Mouse (Mus musculus) hindbrain, embryonic 12.5 days (tissue): ENCODE results near the gene Eef2. TPM values are rescaled to one million over a fixed set of nuclear protein-coding genes. Genes with fewer than 3 reads are reported as not detected.
"Not testable (repeated sequence)": the region's sequence is repeated elsewhere in the genome, so short reads cannot be mapped to it uniquely, and the experiment has no call there.

Experiments
- ATAC-seq: fragments of 200-750 bp; cut with Nextera tagmentation; 2 replicates; pipeline ENCODE4 v1.8.0; 2017; ENCODE audit warnings: moderate TSS enrichment; ENCODE audit not compliant: low FRiP score
- H3K27ac ChIP-seq: fragments of 300-500 bp; sonication (generic); 2 replicates; pipeline ENCODE4 v1.5.1; 2016; ENCODE audit warnings: mild to moderate bottlenecking
- H3K27me3 ChIP-seq: fragments of 300-500 bp; sonication (generic); 2 replicates; pipeline ENCODE4 v1.6.1; 2016; ENCODE audit warnings: mild to moderate bottlenecking
- H3K36me3 ChIP-seq: fragments of 300-500 bp; sonication (generic); 2 replicates; pipeline ENCODE4 v1.6.1; 2016; ENCODE audit warnings: mild to moderate bottlenecking
- H3K4me1 ChIP-seq: fragments of 300-500 bp; sonication (generic); 2 replicates; pipeline ENCODE4 v1.6.1; 2016
- H3K4me2 ChIP-seq: fragments of 300-500 bp; sonication (generic); replicated peaks from 2 replicates; pipeline ENCODE4 v1.6.1; 2016; ENCODE audit warnings: mild to moderate bottlenecking
- H3K4me3 ChIP-seq: fragments of 300-500 bp; sonication (generic); 2 replicates; pipeline ENCODE4 v1.5.1; 2016; ENCODE audit warnings: mild to moderate bottlenecking
- H3K9ac ChIP-seq: fragments of 300-500 bp; sonication (generic); 2 replicates; pipeline ENCODE4 v1.6.1; 2016; ENCODE audit warnings: mild to moderate bottlenecking, moderate library complexity
- H3K9me3 ChIP-seq: fragments of 300-500 bp; sonication (generic); replicated peaks from 2 replicates; pipeline ENCODE4 v1.6.1; 2016; ENCODE audit warnings: mild to moderate bottlenecking
- WGBS: fragments of 180-500 bp; shearing (Covaris S2); methylation state at CpG from one replicate; pipeline ENCODE4 v1.1.7; 2016; 5-methylcytosine and 5-hydroxymethylcytosine counted together
- polyA plus RNA-seq: library from polyadenylated mRNA; unstranded; fragments of >200 nt; fragmentation: Nextera tagmentation; extraction: Ambion mirVana; gene quantifications from 2 replicates; pipeline ENCODE4 v1.2.1, GENCODE M21; 2016

Eef2 gene
- polyA plus RNA-seq, 1 experiment from 2014 or later, result 539 TPM

GRCm38 (mm10) chr10:81154736-81155135 is 21.7 kb upstream of the Eef2 start:
- H3K4me1 ChIP-seq, result no peaks in the 10 kb centered on the region
- no peak overlapping the region for H3K4me2 ChIP-seq
- 91% methylated on average over 6 of the region's 6 CpGs for WGBS
- no peak overlapping the region for H3K27ac ChIP-seq
- no peak overlapping the region for H3K9ac ChIP-seq
- peaks cover 80% of the 10 kb centered on the region for H3K36me3 ChIP-seq
- H3K27me3 ChIP-seq, result no peaks in the 10 kb centered on the region
- no peaks in the 10 kb centered on the region for H3K9me3 ChIP-seq
- no peak overlapping the region for H3K4me3 ChIP-seq
- ATAC-seq, result no peak

- Histone ChIP-seq H3K9ac (no peak overlapping the region; the same call in none of the 2 replicates), H3K4me2 (no peak overlapping the region), H3K4me3 (no peak overlapping the region), H3K27ac (peak overlapping the region; percentile 49), H3K4me1 (peaks cover 17% of the 10 kb centered on the region), H3K36me3 (peaks cover 60% of the 10 kb centered on the region), H3K27me3 (no peaks in the 10 kb centered on the region), H3K9me3 (no peaks in the 10 kb centered on the region)
- 79% methylated on average over 8 of the region's 8 CpGs for WGBS
- ATAC-seq, result peak; percentile 39
Observed at GRCm38 (mm10) chr10:81161602-81162317, 14.7 kb upstream of the Eef2 start.

GRCm38 (mm10) chr10:81162318-81162652 is 14.1 kb upstream of the Eef2 start:
- WGBS, result 70% methylated on average over 2 of the region's 2 CpGs
- H3K36me3 ChIP-seq, result peaks cover 55% of the 10 kb centered on the region
- H3K9ac ChIP-seq, result no peak overlapping the region
- H3K9me3 ChIP-seq, result no peaks in the 10 kb centered on the region
- no peak for ATAC-seq
- peak overlapping the region; percentile 49 for H3K27ac ChIP-seq
- H3K27me3 ChIP-seq, result no peaks in the 10 kb centered on the region
- H3K4me1 ChIP-seq, result peaks cover 21% of the 10 kb centered on the region
- no peak overlapping the region for H3K4me2 ChIP-seq
- H3K4me3 ChIP-seq, result no peak overlapping the region

GRCm38 (mm10) chr10:81165118-81165517 is 11.3 kb upstream of the Eef2 start:
- Histone ChIP-seq H3K4me2 (no peak overlapping the region), H3K36me3 (peaks cover 36% of the 10 kb centered on the region), H3K27ac (no peak overlapping the region), H3K4me3 (no peak overlapping the region), H3K27me3 (no peaks in the 10 kb centered on the region), H3K4me1 (peaks cover 32% of the 10 kb centered on the region), H3K9me3 (no peaks in the 10 kb centered on the region), H3K9ac (no peak overlapping the region)
- WGBS, result 81% methylated on average over 8 of the region's 8 CpGs
- ATAC-seq, result no peak

GRCm38 (mm10) chr10:81167200-81168086 is 9.0 kb upstream of the Eef2 start, which contains the start of gene Pias4:
Pias4 (minus strand) TSS chr10:81167923.
- peak within 1 kb of the TSS; percentile 88 for H3K9ac ChIP-seq
- peak; percentile 90 for ATAC-seq
- H3K4me3 ChIP-seq, result peak within 1 kb of the TSS; percentile 89
- WGBS, result under 1% methylated on average over 48 of the region's 64 CpGs
- peak within 1 kb of the TSS; percentile 87 for H3K4me2 ChIP-seq
- H3K27me3 ChIP-seq, result no peaks in the 10 kb centered on the region
- peaks cover 21% of the 10 kb centered on the region for H3K4me1 ChIP-seq
- peaks cover 13% of the 10 kb centered on the region for H3K36me3 ChIP-seq
- peak within 1 kb of the TSS; percentile 66 for H3K27ac ChIP-seq
- H3K9me3 ChIP-seq, result no peaks in the 10 kb centered on the region

- peak overlapping the region; percentile 89 for H3K4me3 ChIP-seq
- WGBS, result 9% methylated on average over 5 of the region's 5 CpGs
- H3K36me3 ChIP-seq, result peaks cover 9% of the 10 kb centered on the region
- H3K27ac ChIP-seq, result peak overlapping the region; percentile 66
- peak overlapping the region; percentile 60; the same call in 1 of the 2 replicates for H3K9ac ChIP-seq
- H3K9me3 ChIP-seq, result no peaks in the 10 kb centered on the region
- H3K27me3 ChIP-seq, result no peaks in the 10 kb centered on the region
- peaks cover 20% of the 10 kb centered on the region for H3K4me1 ChIP-seq
- peak; percentile 77 for ATAC-seq
- peak overlapping the region; percentile 87 for H3K4me2 ChIP-seq
Observed at GRCm38 (mm10) chr10:81168087-81168431, 8.4 kb upstream of the Eef2 start.

GRCm38 (mm10) chr10:81168521-81169244 is 7.7 kb upstream of the Eef2 start:
- Histone ChIP-seq H3K4me2 (peak overlapping the region; percentile 87), H3K36me3 (peaks cover 5% of the 10 kb centered on the region), H3K4me3 (peak overlapping the region; percentile 89), H3K9me3 (no peaks in the 10 kb centered on the region), H3K4me1 (peaks cover 26% of the 10 kb centered on the region), H3K27ac (peak overlapping the region; percentile 66), H3K27me3 (no peaks in the 10 kb centered on the region), H3K9ac (peak overlapping the region; percentile 60)
- WGBS, result 4% methylated on average over 29 of the region's 29 CpGs
- ATAC-seq, result peak; percentile 29; the same call in 1 of the 2 replicates

- peak overlapping the region; percentile 87; the same call in 1 of the 2 replicates for H3K4me2 ChIP-seq
- H3K4me3 ChIP-seq, result 0 out of 2 replicates have a peak overlapping the region, but pooled peaks have one; percentile 89
- H3K4me1 ChIP-seq, result peaks cover 34% of the 10 kb centered on the region
- ATAC-seq, H3K36me3 ChIP-seq, H3K9me3 ChIP-seq, H3K27ac ChIP-seq, H3K9ac ChIP-seq, H3K27me3 ChIP-seq: not testable (repeated sequence)
- WGBS, result 50% methylated on average over 5 of the region's 14 CpGs
Observed at GRCm38 (mm10) chr10:81169411-81169900, 7.0 kb upstream of the Eef2 start.

GRCm38 (mm10) chr10:81173132-81173531 is 3.3 kb upstream of the Eef2 start:
- peak; percentile 21 for ATAC-seq

GRCm38 (mm10) chr10:81174617-81175344 is 1.6 kb upstream of the Eef2 start:
- no peaks in the 10 kb centered on the region for H3K9me3 ChIP-seq
- H3K4me3 ChIP-seq, result peak overlapping the region; percentile 35
- WGBS, result 2% methylated on average over 29 of the region's 29 CpGs
- peak overlapping the region; percentile 65 for H3K9ac ChIP-seq
- H3K36me3 ChIP-seq, result peaks cover 25% of the 10 kb centered on the region
- H3K27me3 ChIP-seq, result no peaks in the 10 kb centered on the region
- H3K4me2 ChIP-seq, result peak overlapping the region; percentile 61
- peak; percentile 69 for ATAC-seq
- H3K27ac ChIP-seq, result peak overlapping the region; percentile 97
- peaks cover 42% of the 10 kb centered on the region for H3K4me1 ChIP-seq

More at GRCm38 (mm10) chr10:81173132-81173531, 3.3 kb upstream of the Eef2 start:
- H3K36me3 ChIP-seq, result peaks cover 9% of the 10 kb centered on the region
- H3K4me1 ChIP-seq, result peaks cover 42% of the 10 kb centered on the region
- no peaks in the 10 kb centered on the region for H3K9me3 ChIP-seq
- no peaks in the 10 kb centered on the region for H3K27me3 ChIP-seq
- 4% methylated on average over 21 of the region's 21 CpGs for WGBS
- H3K27ac ChIP-seq, result peak overlapping the region; percentile 97
- H3K4me3 ChIP-seq, result peak overlapping the region; percentile 11; the same call in 1 of the 2 replicates
- H3K9ac ChIP-seq, result peak overlapping the region; percentile 46; the same call in 1 of the 2 replicates
- H3K4me2 ChIP-seq, result peak overlapping the region; percentile 36

GRCm38 (mm10) chr10:81175345-81175701 is 1.1 kb upstream of the Eef2 start:
- peak overlapping the region; percentile 65; the same call in 1 of the 2 replicates for H3K9ac ChIP-seq
- WGBS, result 11% methylated on average over 4 of the region's 4 CpGs
- peak overlapping the region; percentile 97 for H3K27ac ChIP-seq
- H3K36me3 ChIP-seq, result peaks cover 31% of the 10 kb centered on the region
- peaks cover 45% of the 10 kb centered on the region for H3K4me1 ChIP-seq
- not testable (repeated sequence) for ATAC-seq, H3K27me3 ChIP-seq, H3K9me3 ChIP-seq
- peak overlapping the region; percentile 61 for H3K4me2 ChIP-seq
- peak overlapping the region; percentile 35; the same call in 1 of the 2 replicates for H3K4me3 ChIP-seq
